Mouse (Mus musculus) adrenal gland, postnatal 25 days (tissue): ENCODE measurements at regions not wholly inside any gene's neighbourhood (a gene's known extent, or its start where the extent isn't known, plus 50 kb on each side); places are given as distances from the start of the nearest gene placed in this dataset.

Source experiments
- DNase-seq: peaks from one replicate; pipeline ENCODE4 v3.0.0; 2021; ENCODE audit warnings: mixed read lengths

GRCm38 (mm10) chr6:33117877-33118276 is 57.8 kb upstream of the Chchd3 start:
- DNase-seq: no peak

GRCm38 (mm10) chr6:33120581-33120980 is 60.5 kb upstream of the Chchd3 start:
- DNase-seq: no peak

- DNase-seq: peak; percentile 78
Observed at GRCm38 (mm10) chr6:33126574-33126973, 66.5 kb upstream of the Chchd3 start.

- no peak for DNase-seq
Observed at GRCm38 (mm10) chr6:33136906-33137305, 76.8 kb upstream of the Chchd3 start.

- DNase-seq: peak; percentile 33
Observed at GRCm38 (mm10) chr6:33137823-33138222, 77.8 kb upstream of the Chchd3 start.

GRCm38 (mm10) chr6:33166479-33166878 is 82.4 kb upstream of the Exoc4 start:
- DNase-seq: no peak

- DNase-seq: no peak
Observed at GRCm38 (mm10) chr6:33173606-33174005, 75.3 kb upstream of the Exoc4 start.

GRCm38 (mm10) chr6:33174616-33175015 is 74.3 kb upstream of the Exoc4 start:
- DNase-seq: no peak

- no peak for DNase-seq
Observed at GRCm38 (mm10) chr6:33189521-33190246, 59.2 kb upstream of the Exoc4 start.

- no peak for DNase-seq
Observed at GRCm38 (mm10) chr6:33193823-33194222, 55.1 kb upstream of the Exoc4 start.
